Mouse (Mus musculus): ENCODE measurements at regions not wholly inside any gene's neighbourhood (a gene's known extent, or its start where the extent isn't known, plus 50 kb on each side); places are given as distances from the start of the nearest gene placed in this dataset.

DNA sequence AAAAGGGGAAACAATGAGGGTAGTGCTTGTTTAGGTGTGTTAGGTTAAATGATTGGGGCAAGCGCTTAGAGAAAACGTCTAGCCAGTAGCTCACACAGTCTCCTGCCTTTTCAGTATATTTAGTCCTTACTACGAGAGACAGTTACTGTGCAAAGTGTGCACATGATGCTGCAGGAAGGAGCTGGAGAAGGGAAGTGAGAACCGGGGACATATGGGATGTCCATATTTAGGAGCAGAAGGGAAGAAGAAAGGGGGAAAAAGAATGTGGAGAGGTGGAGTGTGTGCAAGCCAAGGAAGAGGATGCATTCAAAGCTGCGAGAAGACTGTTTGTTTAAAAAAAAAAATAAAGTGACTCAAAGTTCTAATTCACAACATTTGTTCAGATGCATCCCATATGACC, 227.8 kb upstream of the Sash1 start:
- TF ChIP-seq CTCF (IDR thresholded peaks at IDR 0.05; ENCODE audit: low read depth, low read length) (no peak), POLR2A (IDR thresholded peaks at IDR 0.05; ENCODE audit: borderline replicate concordance, low read depth, low read length) (no peak)
